Mouse (Mus musculus): ENCODE data around the gene Ssbp2.

GRCm38 (mm10) chr13:91446728-91447127 lies 13.4 kb upstream of the Ssbp2 start:
- TF ChIP-seq CTCF (IDR thresholded peaks at IDR 0.05; ENCODE audit: low read depth, low read length) (no peak), POLR2AphosphoS5 (IDR thresholded peaks at IDR 0.05; ENCODE audit: insufficient replicate concordance, low read depth, low read length) (no peak), GATA1 (IDR thresholded peaks at IDR 0.05; ENCODE audit: borderline replicate concordance, low read length) (no peak), GATA2 (IDR thresholded peaks at IDR 0.05; ENCODE audit: borderline replicate concordance, low read depth, low read length) (no peak)

All from G1E (cell line).